Mouse (Mus musculus) forebrain, embryonic 10.5 days (tissue): ENCODE results near the gene Ppp2r2c. TPM values are rescaled to one million over a fixed set of nuclear protein-coding genes. Genes with fewer than 3 reads are reported as not detected.

Experiments
- DNase-seq: peaks from one replicate; pipeline ENCODE4 v3.0.0-alpha.2; 2017; ENCODE audit warnings: low spot score; ENCODE audit errors: extremely low spot score
- H3K27ac ChIP-seq: fragments of 300-500 bp; sonication (generic); 2 replicates; pipeline ENCODE4 v1.5.1; 2016; ENCODE audit warnings: mild to moderate bottlenecking
- H3K27me3 ChIP-seq: fragments of 300-500 bp; sonication (generic); 2 replicates; pipeline ENCODE4 v1.6.1; 2016; ENCODE audit warnings: mild to moderate bottlenecking; ENCODE audit not compliant: poor library complexity, severe bottlenecking
- H3K36me3 ChIP-seq: fragments of 300-500 bp; sonication (generic); replicated peaks from 2 replicates; pipeline ENCODE4 v1.6.1; 2016; ENCODE audit warnings: mild to moderate bottlenecking, moderate library complexity
- H3K4me1 ChIP-seq: fragments of 300-500 bp; sonication (generic); 2 replicates; pipeline ENCODE4 v1.6.1; 2016
- H3K4me3 ChIP-seq: fragments of 300-500 bp; sonication (generic); 2 replicates; pipeline ENCODE4 v1.5.1; 2016; ENCODE audit warnings: mild to moderate bottlenecking, moderate library complexity
- H3K9me3 ChIP-seq: fragments of 300-500 bp; sonication (generic); 2 replicates; pipeline ENCODE4 v1.6.1; 2016; ENCODE audit warnings: mild to moderate bottlenecking, moderate library complexity
- WGBS: fragments of 180-500 bp; shearing (Covaris S2); methylation state at CpG from one replicate; pipeline ENCODE4 v1.1.7; 2016; 5-methylcytosine and 5-hydroxymethylcytosine counted together
- polyA plus RNA-seq: library from polyadenylated mRNA; unstranded; fragments of >200 nt; fragmentation: Nextera tagmentation; extraction: Ambion mirVana; gene quantifications from 2 replicates; pipeline ENCODE4 v1.2.1, GENCODE M21; 2016

The Ppp2r2c gene
- polyA plus RNA-seq, 1 experiment from 2014 or later = 0.78 TPM

DNA sequence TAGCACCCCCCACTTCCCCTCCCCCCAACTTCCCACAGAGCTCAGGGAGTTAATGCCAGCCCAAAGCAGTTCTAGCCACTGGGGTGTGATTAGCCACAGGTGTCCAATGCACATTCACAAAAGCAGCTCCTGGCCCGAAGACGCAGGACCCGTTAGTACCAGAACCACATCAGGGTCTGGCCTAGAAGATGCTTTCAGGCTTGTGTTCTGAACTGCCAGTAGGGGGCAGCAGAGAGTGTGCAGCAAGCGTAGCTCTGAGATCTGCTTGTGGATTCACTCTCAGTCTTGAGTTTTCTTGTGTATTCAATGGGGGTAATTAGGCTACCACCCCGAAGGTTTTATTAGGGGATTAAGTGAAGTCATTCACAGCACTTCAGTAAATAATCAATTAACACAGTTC lies 78.1 kb downstream of the Ppp2r2c start:
- Histone ChIP-seq H3K9me3 (no peaks in the 10 kb centered on the region), H3K4me1 (peaks cover 33% of the 10 kb centered on the region), H3K36me3 (no peaks in the 10 kb centered on the region), H3K27ac (no peak overlapping the region), H3K4me3 (no peak overlapping the region), H3K27me3 (peaks cover 59% of the 10 kb centered on the region)
- DNase-seq = peak; percentile 68
- 11% methylated on average over 5 of the region's 5 CpGs for WGBS

DNA sequence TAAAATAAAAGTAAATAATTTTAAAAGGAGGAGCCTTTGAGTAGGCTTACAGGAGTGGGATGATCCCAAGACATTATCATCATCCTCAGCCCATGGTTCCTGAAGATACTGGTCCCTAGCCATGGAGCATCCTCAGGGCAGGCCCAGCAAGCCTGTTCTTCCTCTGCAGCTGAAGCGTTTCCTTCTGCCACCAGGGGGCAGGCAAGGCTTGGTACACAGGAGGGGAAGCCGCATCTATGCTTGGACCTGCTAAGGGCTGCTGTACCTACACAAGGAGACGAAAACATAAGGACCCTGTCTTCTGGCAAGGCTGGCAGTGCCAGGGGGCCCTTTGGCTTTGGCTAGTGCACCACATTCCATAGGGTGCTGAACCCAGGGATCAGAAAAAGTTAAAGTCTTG lies 80.5 kb downstream of the Ppp2r2c start:
- peak; percentile 73 for DNase-seq
- no peak overlapping the region for H3K27ac ChIP-seq
- no peaks in the 10 kb centered on the region for H3K9me3 ChIP-seq
- H3K27me3 ChIP-seq = peaks cover 59% of the 10 kb centered on the region
- peaks cover 33% of the 10 kb centered on the region for H3K4me1 ChIP-seq
- no peak overlapping the region for H3K4me3 ChIP-seq
- WGBS = 17% methylated on average over 3 of the region's 3 CpGs
- no peaks in the 10 kb centered on the region for H3K36me3 ChIP-seq

GRCm38 (mm10) chr5:36950871-36951270 lies 82.6 kb downstream of the Ppp2r2c start:
- Histone ChIP-seq H3K27me3 (peaks cover 40% of the 10 kb centered on the region), H3K4me1 (peaks cover 27% of the 10 kb centered on the region), H3K27ac (no peak overlapping the region), H3K36me3 (no peaks in the 10 kb centered on the region), H3K4me3 (no peak overlapping the region), H3K9me3 (no peaks in the 10 kb centered on the region)
- WGBS = 70% methylated on average over 2 of the region's 2 CpGs
- no peak for DNase-seq

- Histone ChIP-seq H3K4me1 (0 out of 2 replicates have a peak, but pooled peaks cover 14% of the 10 kb centered on the region), H3K36me3 (no peaks in the 10 kb centered on the region), H3K9me3 (no peaks in the 10 kb centered on the region), H3K4me3 (no peak overlapping the region), H3K27me3 (peaks cover 31% of the 10 kb centered on the region), H3K27ac (no peak overlapping the region)
- no peak for DNase-seq
- WGBS = 96% methylated on average over 15 of the region's 15 CpGs
These were observed 84.0 kb downstream of the Ppp2r2c start for GRCm38 (mm10) chr5:36952311-36952710.

GRCm38 (mm10) chr5:36955366-36955765 lies 87.1 kb downstream of the Ppp2r2c start:
- no peaks in the 10 kb centered on the region for H3K36me3 ChIP-seq
- H3K27ac ChIP-seq = no peak overlapping the region
- WGBS = 39% methylated on average over 4 of the region's 4 CpGs
- no peak for DNase-seq
- H3K4me3 ChIP-seq = no peak overlapping the region
- H3K27me3 ChIP-seq = 0 out of 2 replicates have a peak, but pooled peaks cover 17% of the 10 kb centered on the region
- peaks cover 16% of the 10 kb centered on the region for H3K4me1 ChIP-seq
- H3K9me3 ChIP-seq = no peaks in the 10 kb centered on the region

GRCm38 (mm10) chr5:36958837-36959236 lies 90.5 kb downstream of the Ppp2r2c start:
- Histone ChIP-seq H3K4me3 (no peak overlapping the region), H3K9me3 (no peaks in the 10 kb centered on the region), H3K27me3 (0 out of 2 replicates have a peak, but pooled peaks cover 16% of the 10 kb centered on the region), H3K27ac (no peak overlapping the region), H3K4me1 (peaks cover 28% of the 10 kb centered on the region), H3K36me3 (no peaks in the 10 kb centered on the region)
- peak; percentile 65 for DNase-seq
- 38% methylated on average over 5 of the region's 5 CpGs for WGBS

DNA sequence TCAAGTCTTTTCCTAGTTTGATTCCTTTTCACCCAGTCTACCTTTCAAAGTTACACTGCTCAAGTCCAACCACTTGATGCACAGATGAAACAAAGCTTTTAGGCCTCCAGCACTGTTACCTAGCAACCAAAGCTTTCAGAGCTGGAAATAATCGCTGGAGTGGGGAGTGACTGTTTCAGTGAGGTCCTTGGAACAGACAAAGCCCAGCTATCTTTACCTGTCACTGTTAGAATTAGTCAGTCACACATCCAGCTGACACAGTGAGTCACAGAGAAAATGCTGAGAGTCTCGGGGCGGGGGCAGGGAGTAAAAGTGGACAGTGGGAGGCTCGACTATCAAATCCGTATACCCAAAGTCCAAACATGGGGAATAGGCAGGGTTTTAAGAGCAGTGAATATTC lies 92.2 kb downstream of the Ppp2r2c start:
- WGBS = 51% methylated on average over 5 of the region's 5 CpGs
- H3K36me3 ChIP-seq = peaks cover 11% of the 10 kb centered on the region
- H3K27me3 ChIP-seq = 0 out of 2 replicates have a peak, but pooled peaks cover 16% of the 10 kb centered on the region
- H3K4me1 ChIP-seq = peaks cover 22% of the 10 kb centered on the region
- peak overlapping the region; percentile 73 for H3K27ac ChIP-seq
- no peak for DNase-seq
- no peak overlapping the region for H3K4me3 ChIP-seq
- H3K9me3 ChIP-seq = no peaks in the 10 kb centered on the region

GRCm38 (mm10) chr5:36971587-36971986 lies 103.3 kb downstream of the Ppp2r2c start:
- no peak overlapping the region for H3K27ac ChIP-seq
- no peak for DNase-seq
- 91% methylated on average over 8 of the region's 8 CpGs for WGBS
- peaks cover 73% of the 10 kb centered on the region for H3K36me3 ChIP-seq
- H3K9me3 ChIP-seq = no peaks in the 10 kb centered on the region
- H3K4me1 ChIP-seq = no peaks in the 10 kb centered on the region
- H3K27me3 ChIP-seq = no peaks in the 10 kb centered on the region
- H3K4me3 ChIP-seq = no peak overlapping the region

- no peak for DNase-seq
- Histone ChIP-seq H3K4me3 (no peak overlapping the region), H3K9me3 (no peaks in the 10 kb centered on the region), H3K4me1 (0 out of 2 replicates have a peak, but pooled peaks cover 6% of the 10 kb centered on the region), H3K27me3 (no peaks in the 10 kb centered on the region), H3K27ac (no peak overlapping the region), H3K36me3 (peaks cover 47% of the 10 kb centered on the region)
- 90% methylated on average over 13 of the region's 13 CpGs for WGBS
These were observed 107.0 kb downstream of the Ppp2r2c start for GRCm38 (mm10) chr5:36975336-36975735.

DNA sequence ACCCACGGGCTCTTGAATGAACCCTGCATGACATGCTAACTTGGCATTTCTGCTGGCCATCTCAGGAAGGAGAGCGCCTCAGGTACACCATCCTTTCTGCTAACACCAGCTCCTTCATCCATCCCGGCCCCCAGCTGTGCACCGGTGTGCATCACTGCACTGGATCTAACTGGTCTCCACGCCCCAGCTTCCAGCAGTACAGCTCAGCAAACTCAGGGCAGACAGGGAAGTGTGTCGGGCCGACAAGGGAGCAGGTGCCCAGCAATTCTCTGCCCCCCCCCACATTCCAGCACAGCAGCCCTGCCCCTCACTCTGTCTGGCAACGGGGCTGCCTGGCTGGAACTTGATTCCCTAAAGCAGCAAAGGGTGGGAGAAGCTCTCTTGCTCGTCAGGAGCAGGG lies 109.5 kb downstream of the Ppp2r2c start:
- Histone ChIP-seq H3K36me3 (peaks cover 40% of the 10 kb centered on the region), H3K27me3 (no peaks in the 10 kb centered on the region), H3K4me3 (no peak overlapping the region), H3K27ac (no peak overlapping the region), H3K4me1 (peaks cover 17% of the 10 kb centered on the region), H3K9me3 (no peaks in the 10 kb centered on the region)
- 77% methylated on average over 9 of the region's 9 CpGs for WGBS
- no peak for DNase-seq

DNA sequence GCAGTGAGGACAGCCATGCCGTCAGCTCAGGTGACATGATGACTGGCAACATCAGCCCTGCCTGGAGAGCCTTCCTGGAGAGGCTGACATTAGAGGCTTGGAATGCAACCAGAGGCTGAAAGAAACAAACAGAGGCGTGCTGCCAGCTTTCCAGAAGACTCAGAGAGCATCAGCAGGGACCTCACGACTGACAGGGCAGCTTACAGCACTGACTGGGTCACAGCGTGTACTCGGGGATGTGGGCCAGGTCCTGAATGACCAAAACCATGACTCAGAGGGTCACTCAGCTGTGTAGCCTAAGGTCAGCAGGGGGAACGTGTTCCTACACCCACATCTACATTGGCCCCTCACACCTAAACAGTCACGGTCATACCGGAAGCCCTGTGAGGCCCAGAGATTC lies 110.7 kb downstream of the Ppp2r2c start:
- Histone ChIP-seq H3K27ac (no peak overlapping the region), H3K9me3 (no peaks in the 10 kb centered on the region), H3K4me3 (no peak overlapping the region), H3K27me3 (no peaks in the 10 kb centered on the region), H3K36me3 (peaks cover 28% of the 10 kb centered on the region), H3K4me1 (peaks cover 17% of the 10 kb centered on the region)
- WGBS = 84% methylated on average over 8 of the region's 8 CpGs
- no peak for DNase-seq

GRCm38 (mm10) chr5:36979631-36980030 lies 111.3 kb downstream of the Ppp2r2c start:
- Histone ChIP-seq H3K36me3 (peaks cover 28% of the 10 kb centered on the region), H3K27ac (no peak overlapping the region), H3K4me1 (peaks cover 17% of the 10 kb centered on the region), H3K4me3 (no peak overlapping the region), H3K27me3 (no peaks in the 10 kb centered on the region), H3K9me3 (no peaks in the 10 kb centered on the region)
- no peak for DNase-seq
- 84% methylated on average over 7 of the region's 7 CpGs for WGBS

- WGBS = 65% methylated on average over 4 of the region's 4 CpGs
- no peak for DNase-seq
- Histone ChIP-seq H3K4me3 (no peak overlapping the region), H3K4me1 (peaks cover 19% of the 10 kb centered on the region), H3K27me3 (peaks cover 2% of the 10 kb centered on the region), H3K27ac (peak overlapping the region; percentile 58; the same call in 1 of the 2 replicates), H3K36me3 (peaks cover 16% of the 10 kb centered on the region; the same call in 1 of the 2 replicates), H3K9me3 (no peaks in the 10 kb centered on the region)
These were observed 114.0 kb downstream of the Ppp2r2c start for GRCm38 (mm10) chr5:36982271-36982670.

- WGBS = 90% methylated on average over 1 of the region's 1 CpGs
- H3K4me3 ChIP-seq = no peak overlapping the region
- no peaks in the 10 kb centered on the region for H3K9me3 ChIP-seq
- H3K27ac ChIP-seq = no peak overlapping the region
- H3K27me3 ChIP-seq = peaks cover 15% of the 10 kb centered on the region
- DNase-seq = no peak
- H3K4me1 ChIP-seq = peaks cover 37% of the 10 kb centered on the region
- 0 out of 2 replicates have a peak, but pooled peaks cover 2% of the 10 kb centered on the region for H3K36me3 ChIP-seq
These were observed 118.3 kb downstream of the Ppp2r2c start for GRCm38 (mm10) chr5:36986617-36987016.
